Mouse (Mus musculus) embryonic facial prominence, embryonic 12.5 days (tissue): ENCODE data around the gene Igsf3. TPM values are rescaled to one million over a fixed set of nuclear protein-coding genes. Genes with fewer than 3 reads are reported as not detected.

Source experiments
- polyA plus RNA-seq: library from polyadenylated mRNA; unstranded; fragments of >200 nt; fragmentation: Nextera tagmentation; extraction: Ambion mirVana; gene quantifications from 2 replicates; pipeline ENCODE4 v1.2.1, GENCODE M21; 2016

The Igsf3 gene
- polyA plus RNA-seq, 1 experiment from 2014 or later: 93.3 TPM

Other genes starting within 250 kb of the Igsf3 start
- not detected in 2 replicates for gene Cd2, start 89.1 kb upstream of the Igsf3 start, polyA plus RNA-seq
- gene Atp1a1, start 227.6 kb downstream of the Igsf3 start, polyA plus RNA-seq: 59.8 and 66.4 TPM in 2 replicates